Mouse (Mus musculus): ENCODE data around the gene Gm17581.
A peak's percentile ranks its signal among the peaks of the same experiment; 100 is the strongest.
"Not testable (repeated sequence)": the region's sequence is repeated elsewhere in the genome, so short reads cannot be mapped to it uniquely, and the experiment has no call there.

Gm17581 gene

GRCm38 (mm10) chr2:155735766-155736165 is at the start of gene Gm17581:
Gm17581 (minus strand) TSS chr2:155735866.
- not testable (repeated sequence) for ATAC-seq (ENCODE audit: insufficient number of reproducible peaks, low FRiP score, low TSS enrichment)

- no peak for ATAC-seq (ENCODE audit: insufficient number of reproducible peaks, low FRiP score, low TSS enrichment)
Measured at GRCm38 (mm10) chr2:155784534-155784933, 48.9 kb upstream of the Gm17581 start.

GRCm38 (mm10) chr2:155779506-155779905 is 43.8 kb upstream of the Gm17581 start:
- no peak for ATAC-seq (ENCODE audit: insufficient number of reproducible peaks, low FRiP score, low TSS enrichment)

DNA sequence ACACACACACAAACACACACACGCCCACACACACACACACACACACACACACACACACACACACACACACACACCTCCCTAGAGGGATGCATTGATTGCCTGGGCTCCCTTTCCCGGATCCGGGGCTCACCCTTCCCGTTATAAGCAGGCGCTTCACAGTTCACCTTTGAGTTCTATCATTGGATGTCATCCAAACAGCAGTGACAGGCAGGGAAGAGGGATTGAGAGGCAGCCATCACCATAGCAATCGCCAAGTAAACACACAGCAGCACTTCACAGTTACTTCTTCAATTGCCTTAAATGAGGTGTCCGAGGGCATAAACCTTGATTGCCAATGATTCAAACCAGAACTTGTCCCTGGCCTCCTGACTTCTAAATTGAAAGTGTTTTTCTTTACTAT is 43.4 kb upstream of the Gm17581 start:
- ATAC-seq (ENCODE audit: insufficient number of reproducible peaks, low FRiP score, low TSS enrichment), result no peak

GRCm38 (mm10) chr2:155778004-155778403 is 42.3 kb upstream of the Gm17581 start:
- no peak for ATAC-seq (ENCODE audit: insufficient number of reproducible peaks, low FRiP score, low TSS enrichment)

DNA sequence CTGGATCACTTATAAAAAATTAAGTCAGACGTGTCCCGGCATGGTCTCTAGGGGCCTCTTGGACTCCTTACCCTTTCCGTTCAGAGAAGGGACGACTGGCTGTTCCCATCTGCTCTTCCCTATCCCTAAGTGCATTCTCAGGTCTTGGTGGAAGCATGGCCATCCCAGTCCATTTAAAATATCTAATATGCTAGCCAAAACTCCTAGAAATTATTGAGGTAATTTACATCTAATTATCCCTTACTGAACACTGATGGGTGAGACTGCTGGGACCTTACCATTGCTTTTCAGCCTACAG is 42.0 kb upstream of the Gm17581 start:
- no peak for ATAC-seq (ENCODE audit: insufficient number of reproducible peaks, low FRiP score, low TSS enrichment)

- no peak for ATAC-seq (ENCODE audit: insufficient number of reproducible peaks, low FRiP score, low TSS enrichment)
Measured at GRCm38 (mm10) chr2:155776824-155777687, 41.4 kb upstream of the Gm17581 start.

GRCm38 (mm10) chr2:155775685-155776263 is 40.1 kb upstream of the Gm17581 start:
- ATAC-seq (ENCODE audit: insufficient number of reproducible peaks, low FRiP score, low TSS enrichment), result peak; percentile 51; the same call in 1 of the 2 replicates

- ATAC-seq (ENCODE audit: insufficient number of reproducible peaks, low FRiP score, low TSS enrichment), result no peak
Measured at GRCm38 (mm10) chr2:155774927-155775684, 39.4 kb upstream of the Gm17581 start, which contains the start of gene Mmp24. Mmp24 (plus strand) TSS chr2:155775342.

DNA sequence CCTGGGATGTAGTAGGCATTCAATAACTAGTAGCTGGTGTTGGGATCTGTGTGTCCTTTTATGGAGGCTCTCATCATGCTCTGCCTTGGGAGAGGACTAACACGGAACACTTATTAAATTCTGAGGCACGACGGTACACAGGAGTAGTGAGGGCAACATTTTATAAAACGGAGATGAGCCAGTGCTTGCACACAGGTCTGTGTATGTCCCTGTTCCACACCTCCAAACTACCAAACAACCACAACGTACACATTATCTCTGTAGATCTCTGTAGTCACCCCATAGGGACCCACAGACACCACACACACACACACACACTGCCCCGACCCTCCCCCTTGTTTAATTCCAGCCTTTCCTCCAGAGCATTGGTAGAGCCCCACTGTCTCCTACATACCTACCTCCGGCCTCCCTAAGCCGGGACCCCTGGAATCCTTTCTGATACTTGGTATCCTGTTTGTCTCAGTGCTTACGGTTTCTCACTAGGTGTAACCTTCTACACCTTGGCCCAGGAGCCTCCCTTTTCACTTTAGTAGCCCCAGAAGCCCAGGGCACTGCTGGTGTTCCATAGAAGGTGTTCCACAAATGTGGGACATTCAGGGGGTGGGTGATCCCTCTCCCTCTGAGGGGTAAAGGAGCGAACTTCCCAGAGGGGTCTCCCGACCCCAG is 38.7 kb upstream of the Gm17581 start:
- ATAC-seq (ENCODE audit: insufficient number of reproducible peaks, low FRiP score, low TSS enrichment), result no peak

GRCm38 (mm10) chr2:155773664-155774063 is 38.0 kb upstream of the Gm17581 start:
- ATAC-seq (ENCODE audit: insufficient number of reproducible peaks, low FRiP score, low TSS enrichment), result no peak

- ATAC-seq (ENCODE audit: insufficient number of reproducible peaks, low FRiP score, low TSS enrichment), result peak; percentile 56; the same call in 1 of the 2 replicates
Measured at GRCm38 (mm10) chr2:155764679-155765418, 29.2 kb upstream of the Gm17581 start.

- ATAC-seq (ENCODE audit: insufficient number of reproducible peaks, low FRiP score, low TSS enrichment), result no peak; the same call in 1 of the 2 replicates
Measured at GRCm38 (mm10) chr2:155756855-155757566, 21.3 kb upstream of the Gm17581 start.

DNA sequence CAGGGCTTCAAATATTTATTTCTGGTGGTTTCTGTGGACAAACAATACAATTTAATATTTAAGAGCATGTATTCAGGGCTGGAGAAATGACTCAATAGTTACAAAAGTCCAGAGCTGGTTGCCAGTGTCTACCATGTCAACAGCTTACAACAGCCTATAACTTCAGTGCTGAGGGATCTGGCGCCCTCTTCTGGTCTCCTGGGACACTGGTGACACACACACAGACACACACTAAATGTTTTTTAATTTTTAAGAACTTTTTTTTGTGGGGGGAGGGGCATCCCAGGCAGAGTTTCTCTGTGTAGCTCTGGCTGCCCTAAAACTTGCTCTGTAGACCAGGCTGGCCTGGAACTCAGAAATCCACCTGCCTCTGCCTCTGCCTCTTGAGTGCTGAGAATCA is 20.1 kb upstream of the Gm17581 start:
- ATAC-seq (ENCODE audit: insufficient number of reproducible peaks, low FRiP score, low TSS enrichment), result no peak

- no peak for ATAC-seq (ENCODE audit: insufficient number of reproducible peaks, low FRiP score, low TSS enrichment)
Measured at GRCm38 (mm10) chr2:155751014-155751786, 15.5 kb upstream of the Gm17581 start, which contains the start of gene Procr. Procr (plus strand) TSS chr2:155751117.

- no peak for ATAC-seq (ENCODE audit: insufficient number of reproducible peaks, low FRiP score, low TSS enrichment)
Measured at GRCm38 (mm10) chr2:155749394-155749793, 13.7 kb upstream of the Gm17581 start.

- ATAC-seq (ENCODE audit: insufficient number of reproducible peaks, low FRiP score, low TSS enrichment), result no peak
Measured at GRCm38 (mm10) chr2:155745487-155745886, 9.8 kb upstream of the Gm17581 start.

DNA sequence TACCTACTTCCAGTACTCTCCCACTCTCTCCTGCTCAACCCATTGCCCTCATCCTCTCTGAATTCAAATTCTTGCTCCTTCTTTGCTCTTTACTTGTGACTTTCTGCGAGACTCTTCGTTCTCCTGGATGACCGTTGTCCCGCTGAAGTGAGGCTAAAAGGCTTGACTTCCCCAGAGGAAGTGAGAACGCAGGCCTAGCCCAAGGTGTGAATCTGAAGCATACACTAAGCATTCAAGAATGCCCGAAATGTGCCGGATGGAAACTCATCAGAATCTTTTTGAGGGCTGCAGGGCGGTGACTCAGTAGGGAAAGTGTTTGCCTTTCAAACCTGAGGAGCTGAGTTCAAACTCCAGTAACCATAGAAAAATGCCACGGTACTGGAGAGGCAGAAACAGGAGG is 7.7 kb upstream of the Gm17581 start:
- no peak for ATAC-seq (ENCODE audit: insufficient number of reproducible peaks, low FRiP score, low TSS enrichment)
